Mouse (Mus musculus): ENCODE measurements around the gene Gp1ba.

Gene Gp1ba

GRCm38 (mm10) chr11:70653345-70654197, 14.6 kb downstream of the Gp1ba start:
- peak; percentile 81 for DNase-seq (ENCODE audit: low spot score)

- DNase-seq (ENCODE audit: low spot score): peak; percentile 81
These were observed 15.4 kb downstream of the Gp1ba start, which contains the start of gene Pfn1 for GRCm38 (mm10) chr11:70654198-70654922. Gene Pfn1 (minus strand): TSS chr11:70654644.

GRCm38 (mm10) chr11:70654923-70655570, 16.1 kb downstream of the Gp1ba start:
- peak; percentile 84 for DNase-seq (ENCODE audit: low spot score)

- DNase-seq (ENCODE audit: low spot score): peak; percentile 78
These were observed 16.9 kb downstream of the Gp1ba start for GRCm38 (mm10) chr11:70655571-70656455.

GRCm38 (mm10) chr11:70656456-70656927, 17.6 kb downstream of the Gp1ba start:
- DNase-seq (ENCODE audit: low spot score): no peak

- no peak for DNase-seq (ENCODE audit: low spot score)
These were observed 18.0 kb downstream of the Gp1ba start, which contains the start of gene Eno3 for GRCm38 (mm10) chr11:70656964-70657363. Gene Eno3 (plus strand): TSS chr11:70657202.

GRCm38 (mm10) chr11:70657573-70657972, 18.7 kb downstream of the Gp1ba start:
- DNase-seq (ENCODE audit: low spot score): no peak

GRCm38 (mm10) chr11:70657991-70658390, 19.1 kb downstream of the Gp1ba start:
- DNase-seq (ENCODE audit: low spot score): no peak

GRCm38 (mm10) chr11:70658521-70658920, 19.6 kb downstream of the Gp1ba start:
- no peak for DNase-seq (ENCODE audit: low spot score)

- no peak for DNase-seq (ENCODE audit: low spot score)
These were observed 20.0 kb downstream of the Gp1ba start for GRCm38 (mm10) chr11:70658942-70659341.

GRCm38 (mm10) chr11:70660571-70660970, 21.6 kb downstream of the Gp1ba start:
- no peak for DNase-seq (ENCODE audit: low spot score)

- no peak for DNase-seq (ENCODE audit: low spot score)
These were observed 24.2 kb downstream of the Gp1ba start for GRCm38 (mm10) chr11:70663101-70663500.

- no peak for DNase-seq (ENCODE audit: low spot score)
These were observed 25.0 kb downstream of the Gp1ba start for GRCm38 (mm10) chr11:70663957-70664356.

- no peak for DNase-seq (ENCODE audit: low spot score)
These were observed 25.8 kb downstream of the Gp1ba start for GRCm38 (mm10) chr11:70664741-70665140.

- no peak for DNase-seq (ENCODE audit: low spot score)
These were observed 27.8 kb downstream of the Gp1ba start for GRCm38 (mm10) chr11:70666687-70667086.

- no peak for DNase-seq (ENCODE audit: low spot score)
These were observed 28.6 kb downstream of the Gp1ba start for GRCm38 (mm10) chr11:70667271-70668150.

GRCm38 (mm10) chr11:70668335-70668770, 29.4 kb downstream of the Gp1ba start:
- DNase-seq (ENCODE audit: low spot score): no peak

GRCm38 (mm10) chr11:70668771-70669505, 30.0 kb downstream of the Gp1ba start, which contains the start of gene Spag7:
Gene Spag7 (minus strand): TSS chr11:70669416.
- DNase-seq (ENCODE audit: low spot score): peak; percentile 99

GRCm38 (mm10) chr11:70669582-70670345, 30.8 kb downstream of the Gp1ba start:
- DNase-seq (ENCODE audit: low spot score): peak; percentile 72
